Mouse (Mus musculus): Measurements from ENCODE around the gene Samd8.

- TF ChIP-seq CTCF (IDR thresholded peaks at IDR 0.05; ENCODE audit: insufficient read depth, low read length) (no peak), POLR2A (IDR thresholded peaks at IDR 0.05; ENCODE audit: borderline replicate concordance, extremely low read depth, low read depth, low read length) (no peak)
Observed at GRCm38 (mm10) chr14:21790585-21791251, 40.4 kb downstream of the Samd8 start.
